In the genomic region with DNA sequence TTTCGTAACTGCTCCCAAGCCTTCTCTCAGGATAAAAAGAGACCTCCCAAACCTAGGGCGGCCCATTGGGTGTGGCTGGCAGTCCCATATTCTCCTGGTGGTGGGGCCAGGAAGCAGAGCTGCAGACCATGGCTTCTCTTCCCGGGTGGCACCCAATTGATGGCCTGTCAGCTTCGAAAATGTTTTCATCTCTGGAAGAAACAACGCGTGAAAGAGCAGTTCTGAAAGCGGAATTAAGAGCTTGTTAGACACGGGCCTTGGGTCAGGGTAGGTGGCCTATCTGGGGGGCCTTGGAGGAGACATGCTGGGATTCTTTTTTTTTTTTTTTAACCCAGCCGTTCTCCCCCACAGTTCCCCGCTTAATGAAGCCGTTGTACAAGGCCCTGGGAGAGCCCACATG, we compare ENCODE assay signal across 18 mouse cellular contexts.
DNase-seq lines count a peak whose midpoint lies in the region; ATAC-seq and TF ChIP-seq lines count a peak whose summit lies in the region.
"Had no signal": no experiment of that assay in that cellular context is flagged by ENCODE, and none has a peak within 500 bp of the region (broad histone marks: within the 10 kb centered on the region; RNA-seq: fewer than 3 reads in every experiment).

No protein-coding gene starts in this region.

- ATAC-seq in midbrain, embryonic 11.5 days (ENCODE audit: low FRiP score): no peak
- no peak for ATAC-seq in midbrain, embryonic 16.5 days
- no peak for ATAC-seq in limb, embryonic 12.5 days (ENCODE audit: insufficient number of reproducible peaks, insufficient read depth, low FRiP score, low TSS enrichment, low read depth)
- ATAC-seq: hindbrain, postnatal 0 days had no signal

- intact Hi-C loops in heart, postnatal 10 days (cut with DNase I): loop anchor here (2.0 to 5.0 kb wide), 2 partner anchors 98 to 255 kb away; partner anchors contain the start of gene Tcf7l2

- H3K36me3 ChIP-seq in heart, embryonic 10.5 days: no peaks in the 10 kb centered on the region
- H3K36me3 ChIP-seq in midbrain, embryonic 11.5 days (ENCODE audit: control insufficient read depth, insufficient read depth, low read length): no peaks in the 10 kb centered on the region
- no peaks in the 10 kb centered on the region for H3K36me3 ChIP-seq in midbrain, embryonic 16.5 days (ENCODE audit: control insufficient read depth, insufficient read depth, low read length)
- H3K36me3 ChIP-seq in limb, embryonic 12.5 days: no peaks in the 10 kb centered on the region
- H3K36me3 ChIP-seq in thymus, adult 2 months (ENCODE audit: control insufficient read depth, insufficient read depth, low read length): no peaks in the 10 kb centered on the region
- H3K36me3 ChIP-seq: forebrain, embryonic 12.5 days; heart, embryonic 15.5 days; hindbrain, embryonic 13.5 days had no signal

- H3K27me3 ChIP-seq in heart, embryonic 10.5 days (ENCODE audit: insufficient read depth, poor library complexity, severe bottlenecking): peaks cover 10% of the 10 kb centered on the region; the same call in 1 of the 2 replicates
- H3K27me3 ChIP-seq in midbrain, embryonic 11.5 days (ENCODE audit: control insufficient read depth, insufficient read depth, low read length): peaks cover 5% of the 10 kb centered on the region
- peaks cover 4% of the 10 kb centered on the region; the same call in 1 of the 2 replicates for H3K27me3 ChIP-seq in midbrain, embryonic 16.5 days (ENCODE audit: control insufficient read depth, insufficient read depth, low read depth, low read length)
- peaks cover 47% of the 10 kb centered on the region for H3K27me3 ChIP-seq in limb, embryonic 12.5 days
- H3K27me3 ChIP-seq in thymus, adult 2 months (ENCODE audit: control insufficient read depth, insufficient read depth, low read length): no peaks in the 10 kb centered on the region
- H3K27me3 ChIP-seq: heart, embryonic 15.5 days; Patski had no signal

- TF ChIP-seq POLR2A in thymus, adult 2 months (IDR thresholded peaks at IDR 0.05; ENCODE audit: control insufficient read depth, extremely low read depth, insufficient read depth, low read length, poor library complexity): no peak

- no peak for TF ChIP-seq CTCF in thymus, adult 2 months (IDR thresholded peaks at IDR 0.05; ENCODE audit: borderline replicate concordance, control insufficient read depth, extremely low read depth, insufficient read depth, low read length, poor library complexity)

- no peak for DNase-seq in heart, embryonic 10.5 days (ENCODE audit: low spot score)
- DNase-seq in heart, postnatal 10 days: no peak
- peak; percentile 86 for DNase-seq in midbrain, embryonic 11.5 days (ENCODE audit: low spot score, missing footprints)
- peak; percentile 73 for DNase-seq in retina, embryonic 14.5 days (ENCODE audit: low spot score)
- no peak for DNase-seq in thymus, postnatal 14 days
- DNase-seq in thymus, adult 2 months: no peak
- DNase-seq: adrenal gland, postnatal 14 days; cerebellum, adult 11-12 months; cerebellum, adult 9-11 months; gastrocnemius, postnatal 25 days; heart, postnatal 36 days had no signal

- H3K4me2 ChIP-seq in midbrain, embryonic 11.5 days: no peak overlapping the region
- H3K4me2 ChIP-seq in midbrain, embryonic 16.5 days (ENCODE audit: low read length): no peak overlapping the region
- H3K4me2 ChIP-seq in limb, embryonic 12.5 days: no peak overlapping the region

- 73% methylated on average over 11 of the region's 11 CpGs for WGBS in heart, embryonic 10.5 days
- 37% methylated on average over 11 of the region's 11 CpGs for WGBS in midbrain, embryonic 11.5 days
- WGBS in midbrain, embryonic 16.5 days: 29% methylated on average over 11 of the region's 11 CpGs
- 39% methylated on average over 11 of the region's 11 CpGs for WGBS in limb, embryonic 12.5 days
- 91% methylated on average over 11 of the region's 11 CpGs for WGBS in thymus, adult 2 months

- H3K27ac ChIP-seq in heart, embryonic 10.5 days: peak overlapping the region; percentile 24; the same call in 1 of the 2 replicates
- H3K27ac ChIP-seq in midbrain, embryonic 11.5 days (ENCODE audit: low read depth, low read length): no peak overlapping the region
- H3K27ac ChIP-seq in midbrain, embryonic 16.5 days (ENCODE audit: low read length): no peak overlapping the region
- 0 out of 2 replicates have a peak overlapping the region, but pooled peaks have one; percentile 37 for H3K27ac ChIP-seq in limb, embryonic 12.5 days
- H3K27ac ChIP-seq in thymus, adult 2 months (ENCODE audit: control insufficient read depth, insufficient read depth, low read length): no peak overlapping the region
- H3K27ac ChIP-seq: forebrain, embryonic 12.5 days; hindbrain, embryonic 13.5 days; hindbrain, postnatal 0 days had no signal

- peaks cover 23% of the 10 kb centered on the region for H3K4me1 ChIP-seq in heart, embryonic 10.5 days
- peaks cover 9% of the 10 kb centered on the region for H3K4me1 ChIP-seq in midbrain, embryonic 11.5 days (ENCODE audit: control insufficient read depth, insufficient read depth, low read length)
- H3K4me1 ChIP-seq in midbrain, embryonic 16.5 days (ENCODE audit: control insufficient read depth, insufficient read depth, low read length): peaks cover 4% of the 10 kb centered on the region; the same call in 1 of the 2 replicates
- peaks cover 30% of the 10 kb centered on the region for H3K4me1 ChIP-seq in limb, embryonic 12.5 days (replicated peaks)
- H3K4me1 ChIP-seq in thymus, adult 2 months (replicated peaks; ENCODE audit: control insufficient read depth, insufficient read depth, low read length): peaks cover 5% of the 10 kb centered on the region; the same call in 1 of the 2 replicates

- no peaks in the 10 kb centered on the region for H3K9me3 ChIP-seq in heart, embryonic 10.5 days
- H3K9me3 ChIP-seq in midbrain, embryonic 11.5 days (ENCODE audit: control insufficient read depth, low read length): no peaks in the 10 kb centered on the region
- H3K9me3 ChIP-seq in midbrain, embryonic 16.5 days (replicated peaks; ENCODE audit: control insufficient read depth, low read length, poor library complexity, severe bottlenecking): no peaks in the 10 kb centered on the region
- H3K9me3 ChIP-seq in limb, embryonic 12.5 days: no peaks in the 10 kb centered on the region
- H3K9me3 ChIP-seq: forebrain, embryonic 12.5 days; heart, embryonic 15.5 days; hindbrain, embryonic 13.5 days had no signal

- no peak overlapping the region for H3K9ac ChIP-seq in midbrain, embryonic 11.5 days (ENCODE audit: low read length)
- H3K9ac ChIP-seq in midbrain, embryonic 16.5 days (ENCODE audit: low read depth, low read length): no peak overlapping the region
- no peak overlapping the region for H3K9ac ChIP-seq in limb, embryonic 12.5 days (replicated peaks)
- H3K9ac ChIP-seq: hindbrain, embryonic 13.5 days had no signal

- no peak overlapping the region for H3K4me3 ChIP-seq in heart, embryonic 10.5 days
- H3K4me3 ChIP-seq in midbrain, embryonic 11.5 days (ENCODE audit: low read depth, low read length): no peak overlapping the region
- H3K4me3 ChIP-seq in midbrain, embryonic 16.5 days (ENCODE audit: low read depth, low read length): no peak overlapping the region
- H3K4me3 ChIP-seq in limb, embryonic 12.5 days (replicated peaks): no peak overlapping the region
- no peak overlapping the region for H3K4me3 ChIP-seq in thymus, adult 2 months (ENCODE audit: control insufficient read depth, insufficient read depth, low read length)
- H3K4me3 ChIP-seq: forebrain, embryonic 12.5 days; hindbrain, embryonic 13.5 days had no signal

Comparison
In these comparisons a context has a peak if more than half of its experiments do, and no peak if none do; other contexts are left out.
1. DNase-seq: peak in midbrain, embryonic 11.5 days (single experiment) and retina, embryonic 14.5 days (single experiment); none in heart, embryonic 10.5 days (single experiment), heart, postnatal 10 days (0 of 2), thymus, postnatal 14 days (single experiment) and thymus, adult 2 months (single experiment).
2. H3K27ac ChIP-seq: peak in heart, embryonic 10.5 days (single experiment) and limb, embryonic 12.5 days (single experiment); none in midbrain, embryonic 11.5 days (single experiment), midbrain, embryonic 16.5 days (single experiment) and thymus, adult 2 months (single experiment).